Mouse (Mus musculus) common myeloid progenitor, adult 5-6 weeks (primary cell): ENCODE data around the gene Mamdc2. TPM values are rescaled to one million over a fixed set of nuclear protein-coding genes. Genes with fewer than 3 reads are reported as not detected.

ENCODE experiments used
- ATAC-seq: replicated peaks from 2 replicates; pipeline ENCODE4 v1.8.0; 2016; ENCODE audit warnings: low read depth, mild to moderate bottlenecking, moderate TSS enrichment, inconsistent platforms; ENCODE audit not compliant: poor library complexity, severe bottlenecking
- total RNA-seq: library from RNA; stranded (forward); fragments of 200-1000, 187-1606 nt; gene quantifications from 2 replicates; pipeline ENCODE4 v1.2.3, GENCODE M21; 2017

Mamdc2 gene
- total RNA-seq, 1 experiment from 2014 or later, result 1.4 TPM

DNA sequence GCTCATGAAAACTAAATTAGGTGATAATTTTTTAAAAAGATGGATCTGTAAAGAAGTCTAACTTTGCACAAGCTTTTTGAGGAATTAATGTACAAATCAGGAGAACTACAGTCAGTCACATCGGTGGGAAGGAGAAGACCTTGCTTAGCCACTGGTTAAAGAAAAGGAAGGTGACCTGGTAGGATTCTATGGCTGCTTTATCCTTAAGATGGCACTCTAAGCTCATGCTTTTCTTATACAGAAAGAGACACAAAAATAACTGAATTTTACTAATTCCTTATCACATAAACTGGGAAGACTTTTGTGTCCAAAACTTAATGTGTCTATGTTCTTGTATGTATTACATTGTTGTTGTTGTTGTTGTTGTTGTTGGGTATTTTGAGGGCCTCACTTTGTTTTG, 149.3 kb downstream of the Mamdc2 start:
- no peak for ATAC-seq

DNA sequence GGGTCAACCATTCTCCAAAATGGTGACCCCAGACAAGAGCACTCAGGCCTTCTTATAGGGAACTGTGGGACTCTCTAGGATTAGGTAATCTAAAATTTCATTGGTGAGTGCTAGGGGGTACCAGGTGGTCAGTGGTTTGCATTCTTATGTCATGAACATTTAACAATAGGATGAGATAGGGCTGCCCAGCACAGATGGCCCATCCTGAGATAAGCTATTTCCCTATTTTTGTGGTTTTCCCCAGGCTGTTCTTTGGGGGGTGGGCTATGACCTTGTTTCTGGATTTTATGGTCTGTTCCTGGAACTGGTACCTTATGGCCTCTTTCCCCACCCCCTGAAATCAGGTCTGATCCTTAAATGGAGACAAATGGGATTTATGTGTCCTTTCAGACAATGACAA, 151.1 kb downstream of the Mamdc2 start:
- no peak for ATAC-seq

GRCm38 (mm10) chr19:23289251-23289650, 159.0 kb downstream of the Mamdc2 start:
- ATAC-seq, result no peak

DNA sequence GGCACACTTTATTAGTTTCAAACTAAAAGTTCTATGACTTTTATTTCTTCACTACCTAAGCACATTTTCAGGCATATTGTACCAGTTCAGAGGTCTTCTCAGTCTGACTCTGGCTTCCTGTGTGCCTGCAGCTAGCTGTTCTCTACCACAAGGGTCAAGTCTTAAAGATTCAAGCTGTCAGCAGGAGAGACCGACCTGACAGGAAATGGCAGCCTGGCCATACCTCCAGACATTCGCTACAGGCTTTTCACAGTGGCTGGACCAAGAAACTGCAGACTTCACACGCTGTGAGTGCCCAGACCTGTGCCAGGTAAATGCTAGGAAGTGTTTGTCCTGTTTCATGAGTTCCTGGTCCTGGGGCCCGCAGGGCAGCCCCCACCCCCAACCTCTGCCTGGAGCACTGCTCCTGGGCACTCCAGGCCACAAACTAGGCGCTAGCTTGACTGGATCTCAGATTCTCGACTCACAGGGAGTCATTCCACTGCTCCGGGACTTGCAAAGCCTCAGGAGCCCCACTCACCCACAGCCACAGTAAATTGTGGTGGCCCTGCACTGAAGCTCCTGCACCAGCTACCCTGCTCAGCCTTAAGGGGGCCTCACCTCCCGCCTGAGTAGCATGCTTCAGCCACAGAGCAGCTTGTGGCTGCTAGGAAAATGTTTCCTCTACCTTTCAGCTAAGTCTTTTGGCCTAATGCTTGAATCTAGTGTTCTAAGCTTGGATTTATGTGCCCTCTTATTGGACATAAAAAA, 166.2 kb downstream of the Mamdc2 start:
- no peak for ATAC-seq

- no peak for ATAC-seq
These were observed 174.1 kb downstream of the Mamdc2 start for GRCm38 (mm10) chr19:23274054-23274724.

GRCm38 (mm10) chr19:23273355-23274053, 174.7 kb downstream of the Mamdc2 start, which contains the start of gene Smc5:
TSS of gene Smc5 (minus strand) at chr19:23273897.
- ATAC-seq, result peak; percentile 88

DNA sequence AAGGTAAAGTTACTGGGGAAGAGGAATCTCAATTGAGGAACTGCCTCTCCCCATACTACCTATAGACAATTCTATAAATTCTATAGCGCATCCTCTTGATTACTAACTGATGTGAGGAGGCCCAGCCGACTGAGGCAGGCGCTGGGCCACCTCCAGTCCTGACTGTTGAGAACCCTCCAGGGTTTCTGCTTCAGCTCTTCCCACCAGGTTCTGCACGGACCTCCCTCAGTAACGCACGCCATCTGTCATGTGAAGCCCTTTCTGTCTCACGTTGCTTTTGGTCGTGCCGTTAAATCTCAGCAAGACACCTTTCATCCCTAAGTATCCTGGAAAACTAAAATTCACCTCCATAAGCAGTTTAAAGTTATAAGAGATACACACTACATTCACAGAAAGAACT, 191.5 kb downstream of the Mamdc2 start:
- no peak for ATAC-seq

Other genes starting within 250 kb of the Mamdc2 start
- 71.1 and 87.1 TPM in 2 replicates for gene Smc5, start 174.5 kb downstream of the Mamdc2 start, total RNA-seq
- not detected in 2 replicates for gene 1700028P14Rik, start 204.4 kb upstream of the Mamdc2 start, total RNA-seq
- gene Ptar1, start 239.0 kb upstream of the Mamdc2 start, total RNA-seq, result 17.0 and 18.2 TPM in 2 replicates